Mouse (Mus musculus) embryonic facial prominence, embryonic 13.5 days (tissue): ENCODE measurements around the gene Sptlc3. TPM values are rescaled to one million over a fixed set of nuclear protein-coding genes. Genes with fewer than 3 reads are reported as not detected.

Source experiments
- ATAC-seq: fragments of 200-750 bp; cut with Nextera tagmentation; 2 replicates; pipeline ENCODE4 v1.8.0; 2017; ENCODE audit warnings: low read depth; ENCODE audit not compliant: insufficient number of reproducible peaks, insufficient read depth, low FRiP score, low TSS enrichment
- H3K27ac ChIP-seq: fragments of 300-500 bp; sonication (generic); 2 replicates; pipeline ENCODE4 v1.5.1; 2015; ENCODE audit warnings: moderate library complexity, mild to moderate bottlenecking, inconsistent platforms
- H3K27me3 ChIP-seq: fragments of 300-500 bp; sonication (generic); 2 replicates; pipeline ENCODE4 v1.6.1; 2015; ENCODE audit warnings: mild to moderate bottlenecking, inconsistent platforms
- H3K36me3 ChIP-seq: fragments of 300-500 bp; sonication (generic); 2 replicates; pipeline ENCODE4 v1.6.1; 2015; ENCODE audit warnings: mild to moderate bottlenecking, inconsistent platforms
- H3K4me1 ChIP-seq: fragments of 300-500 bp; sonication (generic); 2 replicates; pipeline ENCODE4 v1.6.1; 2015; ENCODE audit warnings: inconsistent platforms
- H3K4me2 ChIP-seq: fragments of 300-500 bp; sonication (generic); 2 replicates; pipeline ENCODE4 v1.6.1; 2015; ENCODE audit warnings: moderate library complexity, mild to moderate bottlenecking, inconsistent platforms
- H3K4me3 ChIP-seq: fragments of 300-500 bp; sonication (generic); 2 replicates; pipeline ENCODE4 v1.5.1; 2015; ENCODE audit warnings: mild to moderate bottlenecking, inconsistent platforms
- H3K9ac ChIP-seq: fragments of 300-500 bp; sonication (generic); 2 replicates; pipeline ENCODE4 v1.6.1; 2015; ENCODE audit warnings: mild to moderate bottlenecking, inconsistent platforms
- H3K9me3 ChIP-seq: fragments of 300-500 bp; sonication (generic); 2 replicates; pipeline ENCODE4 v1.6.1; 2016; ENCODE audit warnings: inconsistent platforms
- WGBS: fragments of 180-500 bp; shearing (Covaris S2); methylation state at CpG from one replicate; pipeline ENCODE4 v1.1.7; 2015; ENCODE audit warnings: mixed read lengths; 5-methylcytosine and 5-hydroxymethylcytosine counted together
- polyA plus RNA-seq: library from polyadenylated mRNA; unstranded; fragments of >200 nt; fragmentation: Nextera tagmentation; extraction: Ambion mirVana; gene quantifications from 2 replicates; pipeline ENCODE4 v1.2.1, GENCODE M21; 2015

The Sptlc3 gene
- polyA plus RNA-seq, 1 experiment from 2014 or later = 3.2 TPM

DNA sequence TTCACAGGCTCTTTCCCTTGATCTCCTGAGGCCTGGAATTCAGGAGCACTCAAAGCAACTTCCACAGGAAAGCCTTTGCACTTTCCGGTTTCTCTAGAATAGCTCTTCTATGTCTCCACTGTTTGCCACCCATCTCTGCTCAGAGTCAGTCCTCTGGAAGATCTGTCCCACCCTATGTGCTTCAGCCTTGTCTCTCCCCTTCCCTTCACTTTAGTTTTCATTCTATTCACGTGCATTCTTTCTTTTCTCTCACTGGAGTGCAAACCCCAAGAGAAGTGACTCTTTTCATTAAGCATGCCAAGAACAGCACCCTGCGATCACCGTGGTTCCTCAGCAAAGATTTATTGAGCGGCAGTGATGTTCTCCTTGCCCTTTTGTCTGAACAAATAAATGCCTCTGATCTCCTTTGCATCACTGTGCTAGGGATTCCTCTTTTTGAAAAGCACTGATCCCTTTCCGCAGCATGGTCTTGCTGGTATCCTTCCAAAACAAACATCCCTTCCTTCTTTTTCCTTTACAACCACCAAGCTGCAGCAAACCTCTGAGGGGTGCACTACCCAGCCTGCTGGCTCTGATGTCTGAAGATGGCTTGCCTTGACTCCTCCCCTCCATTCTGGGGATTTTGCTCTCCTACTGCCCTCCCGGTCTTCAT is 108.0 kb downstream of the Sptlc3 start:
- H3K27me3 ChIP-seq = no peaks in the 10 kb centered on the region
- H3K36me3 ChIP-seq = no peaks in the 10 kb centered on the region
- 51% methylated on average over 7 of the region's 7 CpGs for WGBS

DNA sequence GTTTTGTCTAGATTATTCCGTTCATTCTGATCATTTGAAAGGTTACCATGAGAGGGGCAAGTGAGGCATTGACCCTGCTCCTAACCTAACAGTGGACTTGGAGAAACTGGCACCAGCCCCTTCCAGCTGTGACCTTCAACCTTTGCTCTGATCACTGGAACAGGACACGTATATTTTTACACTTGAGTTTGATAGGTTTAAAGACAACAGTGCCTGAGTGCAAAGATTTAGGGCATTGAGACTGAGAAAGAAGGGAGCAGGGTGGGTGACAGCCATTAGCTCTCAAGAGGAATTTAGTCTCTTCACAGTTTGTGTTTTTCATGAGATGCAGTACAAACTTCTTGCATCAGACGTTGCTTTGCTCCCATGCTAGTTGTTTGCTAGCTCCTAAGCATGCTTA is 114.5 kb downstream of the Sptlc3 start:
- Histone ChIP-seq H3K4me2 (peak overlapping the region; percentile 55; the same call in 1 of the 2 replicates), H3K27ac (peak overlapping the region; percentile 71)
- 22% methylated on average over 3 of the region's 3 CpGs for WGBS

More for the DNA sequence above, 108.0 kb downstream of the Sptlc3 start:
- Histone ChIP-seq H3K4me2 (no peak overlapping the region), H3K9ac (no peak overlapping the region), H3K4me3 (no peak overlapping the region), H3K27ac (no peak overlapping the region), H3K4me1 (no peaks in the 10 kb centered on the region), H3K9me3 (no peaks in the 10 kb centered on the region)
- no peak for ATAC-seq

DNA sequence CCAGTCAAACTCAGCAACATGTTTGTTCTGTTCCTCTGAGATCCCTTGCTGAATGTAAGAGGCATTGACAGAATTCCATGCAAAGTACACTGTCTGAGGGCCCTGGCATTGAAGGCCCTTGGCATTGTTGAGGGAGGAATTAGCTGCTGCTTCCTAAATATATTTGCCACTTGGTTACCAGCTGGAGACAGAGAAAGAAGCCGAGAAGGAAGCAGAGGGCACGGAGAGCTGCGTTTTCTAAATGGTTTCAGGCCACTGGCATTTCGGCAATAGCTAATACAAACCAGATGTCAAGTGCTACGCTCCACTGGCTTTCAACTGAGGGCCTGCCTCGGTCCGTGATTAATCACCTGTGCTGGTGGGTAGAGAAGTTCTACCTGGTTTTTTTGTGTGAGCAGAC is 115.1 kb downstream of the Sptlc3 start:
- peak overlapping the region; percentile 55 for H3K4me2 ChIP-seq
- H3K4me3 ChIP-seq = 0 out of 2 replicates have a peak overlapping the region, but pooled peaks have one; percentile 15
- ATAC-seq = 0 out of 2 replicates have a peak, but pooled peaks have one; percentile 15
- H3K27me3 ChIP-seq = no peaks in the 10 kb centered on the region
- H3K4me1 ChIP-seq = peaks cover 38% of the 10 kb centered on the region
- WGBS = 7% methylated on average over 7 of the region's 7 CpGs
- no peak overlapping the region for H3K9ac ChIP-seq
- H3K27ac ChIP-seq = peak overlapping the region; percentile 71
- no peaks in the 10 kb centered on the region for H3K36me3 ChIP-seq
- H3K9me3 ChIP-seq = no peaks in the 10 kb centered on the region

More for the DNA sequence above, 114.5 kb downstream of the Sptlc3 start:
- Histone ChIP-seq H3K9me3 (no peaks in the 10 kb centered on the region), H3K4me1 (peaks cover 32% of the 10 kb centered on the region), H3K9ac (no peak overlapping the region), H3K4me3 (no peak overlapping the region), H3K27me3 (no peaks in the 10 kb centered on the region), H3K36me3 (no peaks in the 10 kb centered on the region)
- ATAC-seq = no peak

DNA sequence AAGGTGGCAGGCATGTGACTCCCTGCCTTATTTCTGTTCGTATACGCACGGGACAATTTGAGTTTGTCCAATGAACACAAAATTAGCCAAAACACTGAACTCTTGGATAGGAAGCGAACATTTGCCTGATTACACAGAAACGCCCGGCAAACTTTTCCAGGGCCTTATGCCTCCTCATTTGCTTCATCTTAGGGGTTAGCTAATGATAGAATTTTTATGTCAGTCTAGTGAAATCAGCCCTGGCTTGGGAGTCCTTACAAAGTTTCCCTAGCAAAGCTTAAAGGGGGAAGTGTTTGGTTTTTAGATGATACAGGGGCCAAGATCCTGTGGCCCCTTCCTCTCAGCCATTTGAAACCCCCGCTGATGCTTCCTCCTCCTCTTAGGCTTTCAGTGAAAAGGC is 115.5 kb downstream of the Sptlc3 start:
- 13% methylated on average over 7 of the region's 7 CpGs for WGBS
- Histone ChIP-seq H3K9me3 (no peaks in the 10 kb centered on the region), H3K27ac (peak overlapping the region; percentile 71), H3K36me3 (no peaks in the 10 kb centered on the region), H3K4me1 (peaks cover 42% of the 10 kb centered on the region), H3K4me2 (peak overlapping the region; percentile 55), H3K4me3 (0 out of 2 replicates have a peak overlapping the region, but pooled peaks have one; percentile 15), H3K27me3 (no peaks in the 10 kb centered on the region), H3K9ac (no peak overlapping the region)
- ATAC-seq = no peak

DNA sequence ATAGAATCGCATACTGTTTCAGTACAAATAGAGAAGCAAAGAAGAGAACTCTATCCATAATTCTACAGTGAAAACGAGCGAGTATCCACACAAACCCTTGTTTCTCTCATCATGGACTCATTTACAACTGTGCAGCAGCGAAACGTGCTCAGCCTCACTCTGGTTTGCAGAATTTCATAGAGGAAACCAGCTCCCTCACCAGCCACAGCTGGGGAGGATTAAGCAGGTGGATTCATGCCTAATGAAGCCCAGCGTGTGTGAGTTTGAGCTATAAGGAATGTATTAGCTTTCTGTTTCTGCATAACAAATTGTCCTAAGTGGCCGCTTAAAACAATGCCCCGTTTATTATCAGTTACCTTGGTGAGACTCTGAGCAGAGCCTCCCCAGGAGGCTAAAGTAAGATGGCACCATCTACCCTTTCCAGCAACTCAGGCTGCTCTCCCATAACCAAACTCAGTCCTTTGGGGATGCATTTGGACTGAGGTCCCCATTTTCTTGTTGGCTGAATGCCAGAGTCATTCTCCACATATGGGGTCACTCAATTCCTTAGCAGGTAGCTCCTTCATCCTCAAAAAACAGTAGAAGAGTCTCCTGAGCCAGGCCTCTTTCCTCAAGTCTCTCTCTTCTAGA is 116.1 kb downstream of the Sptlc3 start:
- H3K9ac ChIP-seq = no peak overlapping the region
- no peak overlapping the region for H3K4me3 ChIP-seq
- 7% methylated on average over 8 of the region's 8 CpGs for WGBS
- H3K4me2 ChIP-seq = peak overlapping the region; percentile 55
- H3K9me3 ChIP-seq = no peaks in the 10 kb centered on the region
- H3K4me1 ChIP-seq = peaks cover 47% of the 10 kb centered on the region
- peak overlapping the region; percentile 71 for H3K27ac ChIP-seq
- no peaks in the 10 kb centered on the region for H3K36me3 ChIP-seq
- H3K27me3 ChIP-seq = no peaks in the 10 kb centered on the region
- peak; percentile 56; the same call in 1 of the 2 replicates for ATAC-seq

DNA sequence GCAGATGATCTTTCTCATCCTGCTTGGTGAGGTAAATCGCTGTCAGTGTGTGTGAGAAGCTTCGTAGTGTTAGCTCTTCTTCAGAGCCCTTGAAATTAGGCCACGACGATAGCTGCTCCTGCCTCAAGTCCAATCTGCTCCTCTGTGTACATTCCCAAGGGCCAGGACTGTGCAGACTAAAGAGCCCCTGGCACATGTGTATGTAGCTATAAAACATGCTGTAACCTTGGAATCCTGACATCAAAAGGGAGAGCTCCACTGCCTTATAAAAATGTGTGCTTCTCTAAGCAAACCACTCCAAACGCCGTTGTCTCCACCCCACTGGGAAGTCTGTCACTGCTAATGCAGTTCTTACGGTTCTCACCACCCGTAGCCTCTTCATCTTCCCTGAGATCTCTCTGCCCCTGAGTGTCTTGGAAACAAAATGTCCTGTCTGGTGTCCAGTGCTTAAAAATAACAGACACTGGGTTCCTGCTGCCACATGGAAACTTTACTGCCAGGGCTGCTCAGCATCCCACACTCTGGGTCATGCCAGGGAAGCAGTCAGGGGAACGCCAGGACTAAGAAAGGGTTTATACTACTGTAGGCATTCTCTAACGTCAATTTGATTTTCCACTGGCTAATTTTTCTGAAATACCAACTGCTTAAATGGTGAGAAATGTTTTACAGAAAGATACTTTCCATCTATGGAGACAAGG is 118.8 kb downstream of the Sptlc3 start:
- WGBS = 50% methylated on average over 10 of the region's 10 CpGs
- peaks cover 47% of the 10 kb centered on the region for H3K4me1 ChIP-seq
- ATAC-seq = no peak
- H3K27ac ChIP-seq = no peak overlapping the region
- H3K36me3 ChIP-seq = no peaks in the 10 kb centered on the region
- H3K4me3 ChIP-seq = no peak overlapping the region
- no peak overlapping the region for H3K9ac ChIP-seq
- no peak overlapping the region for H3K4me2 ChIP-seq
- H3K9me3 ChIP-seq = no peaks in the 10 kb centered on the region
- no peaks in the 10 kb centered on the region for H3K27me3 ChIP-seq

DNA sequence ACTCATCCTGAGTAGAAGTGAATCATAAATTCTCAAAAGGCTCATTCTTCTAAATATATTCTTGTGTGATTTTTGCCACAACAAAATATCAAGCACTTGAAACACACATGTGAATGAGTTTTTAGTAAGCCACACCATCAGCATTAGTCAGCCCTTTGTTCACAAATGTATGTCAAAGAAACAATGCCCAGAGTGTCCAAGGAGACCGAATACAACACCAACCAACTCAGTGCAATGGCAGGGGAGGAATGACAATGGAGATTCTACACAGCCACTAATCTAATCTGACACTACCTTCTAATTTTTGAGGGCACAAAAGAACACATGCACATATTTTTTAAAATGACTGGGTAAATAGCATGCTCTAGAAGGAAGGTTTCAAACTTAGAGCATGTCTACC is 132.8 kb downstream of the Sptlc3 start:
- H3K27ac ChIP-seq = no peak overlapping the region
- no peaks in the 10 kb centered on the region for H3K27me3 ChIP-seq
- H3K4me2 ChIP-seq = no peak overlapping the region
- 84% methylated on average over 1 of the region's 1 CpGs for WGBS
- H3K9ac ChIP-seq = no peak overlapping the region
- no peaks in the 10 kb centered on the region for H3K4me1 ChIP-seq
- no peaks in the 10 kb centered on the region for H3K36me3 ChIP-seq
- H3K9me3 ChIP-seq = no peaks in the 10 kb centered on the region
- ATAC-seq = no peak
- no peak overlapping the region for H3K4me3 ChIP-seq

DNA sequence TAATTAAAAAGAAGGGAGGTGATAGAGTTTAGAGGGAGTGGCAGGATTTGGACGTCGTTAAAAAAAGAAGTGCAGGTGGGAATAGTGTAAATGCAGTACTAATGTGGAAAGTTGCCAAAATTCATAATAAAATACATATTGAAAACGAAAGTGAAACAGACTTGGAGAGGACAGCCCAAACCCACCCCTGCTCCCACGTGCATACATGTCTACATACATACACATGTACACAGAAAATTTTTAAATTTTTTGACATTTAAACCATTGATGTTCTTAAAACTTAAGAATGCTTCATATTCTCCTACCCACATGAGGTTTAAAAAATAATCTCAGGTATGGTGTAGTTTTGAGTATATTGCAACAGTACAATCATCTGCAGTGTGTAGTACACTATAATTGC is 135.0 kb downstream of the Sptlc3 start:
- Histone ChIP-seq H3K36me3 (no peaks in the 10 kb centered on the region), H3K27me3 (no peaks in the 10 kb centered on the region), H3K9me3 (no peaks in the 10 kb centered on the region), H3K9ac (no peak overlapping the region), H3K4me1 (no peaks in the 10 kb centered on the region), H3K27ac (no peak overlapping the region), H3K4me3 (no peak overlapping the region), H3K4me2 (no peak overlapping the region)
- 63% methylated on average over 4 of the region's 4 CpGs for WGBS
- no peak for ATAC-seq

DNA sequence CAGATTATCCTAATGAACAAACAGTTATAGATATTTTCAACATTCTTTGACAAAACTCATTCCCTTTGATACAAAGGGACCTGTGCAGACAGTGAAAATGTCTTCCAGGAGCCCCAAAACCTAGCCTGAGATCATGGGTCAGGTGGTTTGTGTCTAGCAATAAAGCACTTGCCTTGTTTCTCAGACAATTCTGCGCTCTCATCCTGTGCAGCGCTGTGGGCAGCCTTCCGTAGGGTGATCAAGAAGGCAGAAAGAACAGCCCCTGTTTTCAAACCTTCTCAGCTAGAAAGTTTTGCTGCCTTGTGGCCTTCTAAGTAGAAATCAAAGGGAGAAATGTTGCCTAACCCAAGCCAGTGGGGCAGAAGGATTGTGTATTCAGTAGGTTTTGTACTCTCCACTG is 135.9 kb downstream of the Sptlc3 start:
- ATAC-seq = no peak
- no peak overlapping the region for H3K4me3 ChIP-seq
- H3K9me3 ChIP-seq = no peaks in the 10 kb centered on the region
- no peaks in the 10 kb centered on the region for H3K36me3 ChIP-seq
- WGBS = 96% methylated on average over 3 of the region's 3 CpGs
- H3K27me3 ChIP-seq = no peaks in the 10 kb centered on the region
- no peak overlapping the region for H3K4me2 ChIP-seq
- no peak overlapping the region for H3K9ac ChIP-seq
- no peak overlapping the region for H3K27ac ChIP-seq
- H3K4me1 ChIP-seq = no peaks in the 10 kb centered on the region

DNA sequence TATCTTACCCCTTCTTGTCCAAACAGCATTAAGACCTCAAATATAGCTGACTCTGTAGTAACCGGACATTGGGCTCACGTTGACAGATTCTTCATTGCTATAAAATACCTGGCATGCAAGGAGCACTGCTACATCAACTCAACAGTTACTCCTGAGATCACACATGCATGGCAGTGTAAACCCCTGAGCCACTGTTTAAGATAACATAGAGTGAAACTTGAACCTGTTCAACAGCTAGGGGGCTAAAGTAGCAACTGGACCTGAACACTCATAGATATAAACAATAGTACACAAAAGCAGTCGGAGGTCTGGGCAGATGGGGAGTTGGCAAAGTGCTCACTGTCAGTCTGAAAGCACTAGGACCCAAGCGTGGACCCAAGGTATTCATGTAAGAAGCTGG is 140.8 kb downstream of the Sptlc3 start:
- no peak for ATAC-seq
- no peak overlapping the region for H3K4me3 ChIP-seq
- H3K4me1 ChIP-seq = no peaks in the 10 kb centered on the region
- WGBS = 72% methylated on average over 4 of the region's 4 CpGs
- H3K9ac ChIP-seq = no peak overlapping the region
- no peak overlapping the region for H3K27ac ChIP-seq
- H3K27me3 ChIP-seq = no peaks in the 10 kb centered on the region
- no peak overlapping the region for H3K4me2 ChIP-seq
- no peaks in the 10 kb centered on the region for H3K9me3 ChIP-seq
- H3K36me3 ChIP-seq = no peaks in the 10 kb centered on the region

DNA sequence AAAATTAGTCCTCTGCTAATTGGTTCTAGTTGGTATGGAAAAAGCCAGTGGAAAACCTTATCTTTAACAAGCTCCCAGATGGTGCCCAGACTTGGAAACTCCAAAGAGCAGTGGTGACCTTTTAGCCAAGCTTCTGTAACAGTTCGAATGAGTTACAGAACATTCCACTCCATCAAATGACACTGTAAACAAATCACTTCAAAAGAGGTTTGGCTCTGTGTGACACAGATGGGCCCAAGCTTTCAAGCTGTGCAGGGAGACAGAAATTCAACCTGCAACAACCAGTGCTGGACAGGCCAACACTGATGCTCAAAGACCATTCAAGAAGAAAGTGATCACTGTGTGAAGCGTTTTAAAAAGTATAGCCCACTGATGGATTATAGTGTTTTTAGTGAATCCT is 144.1 kb downstream of the Sptlc3 start:
- no peak overlapping the region for H3K4me3 ChIP-seq
- no peak for ATAC-seq
- no peaks in the 10 kb centered on the region for H3K9me3 ChIP-seq
- no peak overlapping the region for H3K4me2 ChIP-seq
- H3K27me3 ChIP-seq = no peaks in the 10 kb centered on the region
- 60% methylated on average over 2 of the region's 2 CpGs for whole genome bisulfite sequencing
- H3K9ac ChIP-seq = no peak overlapping the region
- no peaks in the 10 kb centered on the region for H3K36me3 ChIP-seq
- 0 out of 2 replicates have a peak, but pooled peaks cover 4% of the 10 kb centered on the region for H3K4me1 ChIP-seq
- H3K27ac ChIP-seq = no peak overlapping the region
